Mouse (Mus musculus) Muller cell, postnatal 12 days (primary cell): Measurements from ENCODE around the gene Fgfr1op2.
A peak's percentile ranks its signal among the peaks of the same experiment; 100 is the strongest.
"Not testable (repeated sequence)": the region's sequence is repeated elsewhere in the genome, so short reads cannot be mapped to it uniquely, and the experiment has no call there.

Experiments
- DNase-seq: peaks from one replicate; pipeline ENCODE4 v3.0.0-alpha.2; 2015; ENCODE audit errors: inconsistent ontology term

Fgfr1op2 gene

GRCm38 (mm10) chr6:146576903-146577302, at the start of gene Fgfr1op2:
Fgfr1op2 (plus strand) TSS chr6:146577203.
- DNase-seq: no peak

GRCm38 (mm10) chr6:146527537-146527936, 49.5 kb upstream of the Fgfr1op2 start:
- peak; percentile 95 for DNase-seq

GRCm38 (mm10) chr6:146530363-146530762, 46.6 kb upstream of the Fgfr1op2 start:
- no peak for DNase-seq

GRCm38 (mm10) chr6:146530769-146531168, 46.2 kb upstream of the Fgfr1op2 start:
- DNase-seq: no peak

GRCm38 (mm10) chr6:146533146-146533545, 43.9 kb upstream of the Fgfr1op2 start:
- DNase-seq: no peak

- no peak for DNase-seq
Measured at GRCm38 (mm10) chr6:146535501-146535900, 41.5 kb upstream of the Fgfr1op2 start.

- no peak for DNase-seq
Measured at GRCm38 (mm10) chr6:146537111-146537510, 39.9 kb upstream of the Fgfr1op2 start.

GRCm38 (mm10) chr6:146538071-146538470, 38.9 kb upstream of the Fgfr1op2 start:
- peak; percentile 40 for DNase-seq

GRCm38 (mm10) chr6:146538661-146539060, 38.3 kb upstream of the Fgfr1op2 start:
- DNase-seq: peak; percentile 79

GRCm38 (mm10) chr6:146540386-146540785, 36.6 kb upstream of the Fgfr1op2 start:
- no peak for DNase-seq

- DNase-seq: no peak
Measured at GRCm38 (mm10) chr6:146544622-146545021, 32.4 kb upstream of the Fgfr1op2 start.

- no peak for DNase-seq
Measured at GRCm38 (mm10) chr6:146545289-146545865, 31.6 kb upstream of the Fgfr1op2 start.

GRCm38 (mm10) chr6:146550421-146550820, 26.6 kb upstream of the Fgfr1op2 start:
- no peak for DNase-seq

- DNase-seq: no peak
Measured at GRCm38 (mm10) chr6:146551326-146551725, 25.7 kb upstream of the Fgfr1op2 start.

GRCm38 (mm10) chr6:146562461-146562860, 14.5 kb upstream of the Fgfr1op2 start:
- not testable (repeated sequence) for DNase-seq

- no peak for DNase-seq
Measured at GRCm38 (mm10) chr6:146572073-146572472, 4.9 kb upstream of the Fgfr1op2 start.

- peak; percentile 100 for DNase-seq
Measured at GRCm38 (mm10) chr6:146577310-146578109, 507 bp downstream of the Fgfr1op2 start, which contains the start of gene Ints13. Ints13 (minus strand) TSS chr6:146577835.

- DNase-seq: peak; percentile 87
Measured at GRCm38 (mm10) chr6:146578111-146578531, 1.1 kb downstream of the Fgfr1op2 start.

- DNase-seq: no peak
Measured at GRCm38 (mm10) chr6:146578586-146578985, 1.6 kb downstream of the Fgfr1op2 start.

- no peak for DNase-seq
Measured at GRCm38 (mm10) chr6:146580381-146580926, 3.5 kb downstream of the Fgfr1op2 start.

GRCm38 (mm10) chr6:146583366-146584046, 6.5 kb downstream of the Fgfr1op2 start:
- DNase-seq: no peak

- no peak for DNase-seq
Measured at GRCm38 (mm10) chr6:146585134-146585533, 8.1 kb downstream of the Fgfr1op2 start.
